Mouse (Mus musculus): ENCODE results near the gene Ubac2. TPM values are rescaled to one million over a fixed set of nuclear protein-coding genes. Genes with fewer than 3 reads are reported as not detected.

The Ubac2 gene
- polyA plus RNA-seq, 1 experiment from 2014 or later: 48.9 TPM

DNA sequence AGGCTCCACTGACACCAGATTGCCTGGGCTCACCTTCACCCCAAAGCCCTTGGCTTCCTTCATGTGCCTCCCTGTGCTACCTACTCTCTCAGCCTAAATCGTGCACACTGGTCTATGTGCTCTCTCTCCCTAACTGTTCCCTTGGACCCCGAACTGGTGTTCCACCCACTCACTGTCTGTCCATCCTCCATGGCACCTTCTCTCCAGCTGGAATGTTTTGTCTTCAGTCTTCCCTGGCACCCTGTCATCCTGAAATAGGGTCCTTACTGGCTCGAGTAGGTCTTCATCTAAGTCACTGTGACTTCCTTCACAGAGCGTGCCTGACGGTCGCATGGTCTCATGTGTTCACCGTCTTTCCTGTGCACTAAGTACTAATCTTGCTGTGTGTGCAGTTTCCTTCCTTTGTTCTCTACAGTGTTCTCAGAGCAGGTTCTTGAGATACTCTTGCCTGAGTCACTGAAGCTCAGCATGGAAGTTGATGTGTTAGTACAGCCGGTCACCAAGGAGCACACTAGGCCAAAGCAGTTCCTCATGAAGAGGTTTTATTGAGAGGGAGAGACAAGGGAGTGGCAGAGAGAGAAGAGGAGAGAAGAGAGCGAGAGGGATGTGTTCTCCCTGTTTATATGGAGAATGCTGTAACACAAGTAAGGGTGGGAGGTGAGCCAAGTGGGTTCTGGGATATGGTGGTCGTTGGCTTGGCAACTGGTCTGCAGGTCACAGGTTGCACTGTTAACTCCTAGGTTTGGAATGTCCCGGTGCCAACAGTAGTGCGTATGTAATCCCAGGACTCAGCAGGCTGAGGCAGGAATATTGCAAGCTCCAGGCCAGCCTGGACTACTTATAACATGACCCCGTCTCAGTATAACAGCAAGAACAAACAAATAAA lies 114.2 kb downstream of the Ubac2 start:
- H3K4me1 ChIP-seq (ENCODE audit: control insufficient read depth, insufficient read depth, low read depth, low read length): no peaks in the 10 kb centered on the region
- WGBS: 89% methylated on average over 13 of the region's 13 CpGs
- no peak overlapping the region for H3K4me3 ChIP-seq (ENCODE audit: low read length)
- no peak for ATAC-seq
- H3K27ac ChIP-seq (ENCODE audit: low read depth, low read length): no peak overlapping the region
- H3K4me2 ChIP-seq (ENCODE audit: low read length): no peak overlapping the region
- no peaks in the 10 kb centered on the region for H3K27me3 ChIP-seq (replicated peaks; ENCODE audit: control insufficient read depth, insufficient read depth, low read length)
- peaks cover 10% of the 10 kb centered on the region for H3K36me3 ChIP-seq (ENCODE audit: control insufficient read depth, insufficient read depth, low read length)
- H3K9ac ChIP-seq (ENCODE audit: low read depth, low read length): no peak overlapping the region
- H3K9me3 ChIP-seq (ENCODE audit: control insufficient read depth, low read length): no peaks in the 10 kb centered on the region

DNA sequence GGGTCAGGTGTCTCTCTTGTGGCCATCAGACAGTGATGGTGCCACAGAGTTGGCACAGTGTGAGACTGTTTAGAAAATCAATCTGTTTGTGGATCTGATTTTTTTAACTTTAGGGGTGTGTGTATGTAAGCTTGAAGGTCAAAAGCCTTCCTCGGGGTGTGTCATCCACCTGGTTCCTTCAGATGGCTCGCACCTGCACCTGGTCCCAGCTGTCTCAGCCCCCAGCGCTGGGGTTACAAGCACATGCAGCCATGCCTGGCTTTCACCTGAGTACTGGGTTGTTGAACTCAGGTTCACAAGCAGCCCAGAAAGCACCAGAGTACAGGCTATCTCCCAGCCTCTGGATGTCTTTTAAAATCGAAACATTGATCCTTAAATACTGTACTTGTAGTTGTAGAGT lies 115.2 kb downstream of the Ubac2 start:
- H3K4me3 ChIP-seq (ENCODE audit: low read length): no peak overlapping the region
- no peak overlapping the region for H3K9ac ChIP-seq (ENCODE audit: low read depth, low read length)
- H3K27me3 ChIP-seq (replicated peaks; ENCODE audit: control insufficient read depth, insufficient read depth, low read length): no peaks in the 10 kb centered on the region
- H3K9me3 ChIP-seq (ENCODE audit: control insufficient read depth, low read length): no peaks in the 10 kb centered on the region
- H3K4me2 ChIP-seq (ENCODE audit: low read length): no peak overlapping the region
- H3K27ac ChIP-seq (ENCODE audit: low read depth, low read length): no peak overlapping the region
- 99% methylated on average over 4 of the region's 4 CpGs for WGBS
- peaks cover 10% of the 10 kb centered on the region for H3K36me3 ChIP-seq (ENCODE audit: control insufficient read depth, insufficient read depth, low read length)
- no peak for ATAC-seq
- H3K4me1 ChIP-seq (ENCODE audit: control insufficient read depth, insufficient read depth, low read depth, low read length): no peaks in the 10 kb centered on the region

DNA sequence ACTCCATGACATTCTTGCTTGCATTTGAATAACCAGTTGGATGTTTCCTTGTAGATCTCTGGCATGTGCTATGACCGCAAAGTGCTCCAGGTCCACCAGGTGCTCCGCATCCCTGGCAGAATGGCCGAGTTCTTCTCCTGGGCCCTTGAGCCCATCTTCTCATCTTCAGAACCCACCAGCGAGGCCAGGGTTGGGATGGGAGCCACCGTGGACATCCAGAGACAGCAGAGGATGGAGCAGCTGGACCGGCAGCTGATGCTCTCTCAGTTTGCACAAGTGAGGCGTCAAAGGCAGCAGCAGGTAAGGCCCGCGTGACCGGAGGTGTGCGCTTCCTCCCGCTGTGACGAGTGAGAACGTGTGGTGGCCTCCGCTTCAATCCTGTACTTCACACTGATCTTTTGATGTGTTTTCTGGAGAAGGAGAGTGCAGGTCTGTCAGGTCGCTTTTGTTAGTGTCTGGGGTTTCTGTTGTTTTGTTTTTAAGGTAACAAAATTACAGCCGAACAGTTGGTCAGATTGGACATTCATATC lies 115.8 kb downstream of the Ubac2 start:
- no peak for ATAC-seq
- Histone ChIP-seq H3K9ac (ENCODE audit: low read depth, low read length) (no peak overlapping the region), H3K9me3 (ENCODE audit: control insufficient read depth, low read length) (no peaks in the 10 kb centered on the region), H3K4me1 (ENCODE audit: control insufficient read depth, insufficient read depth, low read depth, low read length) (no peaks in the 10 kb centered on the region), H3K27me3 (replicated peaks; ENCODE audit: control insufficient read depth, insufficient read depth, low read length) (no peaks in the 10 kb centered on the region), H3K4me2 (ENCODE audit: low read length) (no peak overlapping the region), H3K36me3 (ENCODE audit: control insufficient read depth, insufficient read depth, low read length) (peaks cover 10% of the 10 kb centered on the region), H3K4me3 (ENCODE audit: low read length) (no peak overlapping the region), H3K27ac (ENCODE audit: low read depth, low read length) (no peak overlapping the region)
- WGBS: 95% methylated on average over 17 of the region's 17 CpGs

DNA sequence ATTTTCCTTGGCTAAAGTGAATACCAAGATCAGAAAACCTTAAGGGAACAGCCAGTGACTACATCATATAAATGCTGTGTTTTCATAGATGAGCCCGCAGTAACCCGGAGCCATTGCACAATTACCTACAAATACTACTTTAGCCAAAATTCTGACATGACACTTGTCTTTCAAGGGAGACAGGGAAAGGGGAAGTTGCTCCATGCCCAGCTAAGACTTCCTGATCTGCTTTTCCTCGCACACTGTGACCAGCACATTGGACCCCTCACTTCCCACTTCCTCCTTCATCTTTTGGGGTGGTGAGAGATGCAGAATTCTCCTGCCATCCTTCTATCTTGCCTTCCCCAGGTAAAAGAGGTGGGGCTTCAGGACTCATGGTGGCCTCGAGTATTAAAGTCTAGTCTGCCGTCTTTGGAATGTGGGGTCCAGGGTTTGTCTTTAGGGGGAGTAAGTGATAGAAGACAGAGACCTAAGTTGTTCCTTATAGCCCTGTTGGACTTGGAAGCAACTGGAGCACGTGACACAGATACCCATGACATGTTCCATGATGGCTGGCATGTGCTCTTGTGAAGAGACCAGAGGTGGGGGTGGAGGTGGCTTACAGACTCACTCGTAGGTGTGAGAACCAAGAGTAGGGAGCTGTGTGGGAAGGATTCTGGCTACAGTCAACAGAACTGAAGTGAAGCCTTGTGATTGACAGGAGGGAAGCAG lies 116.6 kb downstream of the Ubac2 start:
- H3K27ac ChIP-seq (ENCODE audit: low read depth, low read length): no peak overlapping the region
- H3K27me3 ChIP-seq (replicated peaks; ENCODE audit: control insufficient read depth, insufficient read depth, low read length): no peaks in the 10 kb centered on the region
- no peak overlapping the region for H3K9ac ChIP-seq (ENCODE audit: low read depth, low read length)
- H3K4me3 ChIP-seq (ENCODE audit: low read length): no peak overlapping the region
- WGBS: 98% methylated on average over 7 of the region's 7 CpGs
- no peaks in the 10 kb centered on the region for H3K9me3 ChIP-seq (ENCODE audit: control insufficient read depth, low read length)
- no peak for ATAC-seq
- H3K36me3 ChIP-seq (ENCODE audit: control insufficient read depth, insufficient read depth, low read length): peaks cover 10% of the 10 kb centered on the region
- no peaks in the 10 kb centered on the region for H3K4me1 ChIP-seq (ENCODE audit: control insufficient read depth, insufficient read depth, low read depth, low read length)
- no peak overlapping the region for H3K4me2 ChIP-seq (ENCODE audit: low read length)

DNA sequence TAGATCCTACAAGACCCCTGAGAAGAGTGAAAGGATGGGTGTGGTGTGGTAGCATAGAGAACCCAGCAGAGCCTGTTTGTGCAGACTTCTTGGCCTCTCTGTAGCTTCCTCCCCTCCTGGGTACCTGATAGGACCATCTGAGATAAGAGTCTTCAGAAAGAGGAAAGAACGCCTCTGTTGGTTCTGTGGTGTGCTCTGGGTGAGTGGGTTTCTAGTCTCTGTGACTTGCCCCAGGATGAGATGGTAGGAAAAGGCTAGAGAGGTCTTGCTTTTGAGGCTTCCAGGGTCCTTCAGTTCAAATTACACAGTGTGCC lies 117.1 kb downstream of the Ubac2 start:
- H3K27me3 ChIP-seq (replicated peaks; ENCODE audit: control insufficient read depth, insufficient read depth, low read length): no peaks in the 10 kb centered on the region
- no peak overlapping the region for H3K27ac ChIP-seq (ENCODE audit: low read depth, low read length)
- H3K4me3 ChIP-seq (ENCODE audit: low read length): no peak overlapping the region
- no peaks in the 10 kb centered on the region for H3K4me1 ChIP-seq (ENCODE audit: control insufficient read depth, insufficient read depth, low read depth, low read length)
- no peak overlapping the region for H3K4me2 ChIP-seq (ENCODE audit: low read length)
- ATAC-seq: no peak
- H3K9ac ChIP-seq (ENCODE audit: low read depth, low read length): no peak overlapping the region
- H3K9me3 ChIP-seq (ENCODE audit: control insufficient read depth, low read length): no peaks in the 10 kb centered on the region
- H3K36me3 ChIP-seq (ENCODE audit: control insufficient read depth, insufficient read depth, low read length): peaks cover 10% of the 10 kb centered on the region
- WGBS: 89% methylated on average over 1 of the region's 1 CpGs

DNA sequence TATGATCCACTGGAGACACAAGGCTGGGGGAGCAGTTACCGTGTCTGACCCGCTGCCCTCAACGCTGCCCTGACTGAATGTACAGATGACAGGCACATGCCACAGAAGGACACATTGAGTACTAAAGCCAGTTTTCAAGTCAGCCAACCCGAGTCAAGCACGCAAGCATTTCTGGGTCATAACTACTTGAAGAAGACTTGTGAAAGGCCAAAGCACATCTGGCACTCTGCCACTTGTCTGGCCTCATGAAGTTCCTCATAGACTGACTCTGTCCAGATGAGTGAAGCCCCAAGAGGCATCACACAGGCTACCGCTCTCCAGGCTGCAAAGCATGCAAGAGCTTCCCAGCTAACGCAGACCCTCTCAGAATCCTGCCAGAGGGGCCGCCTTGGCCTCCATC lies 118.4 kb downstream of the Ubac2 start:
- WGBS: 94% methylated on average over 8 of the region's 8 CpGs
- H3K4me3 ChIP-seq (ENCODE audit: low read length): no peak overlapping the region
- ATAC-seq: no peak

DNA sequence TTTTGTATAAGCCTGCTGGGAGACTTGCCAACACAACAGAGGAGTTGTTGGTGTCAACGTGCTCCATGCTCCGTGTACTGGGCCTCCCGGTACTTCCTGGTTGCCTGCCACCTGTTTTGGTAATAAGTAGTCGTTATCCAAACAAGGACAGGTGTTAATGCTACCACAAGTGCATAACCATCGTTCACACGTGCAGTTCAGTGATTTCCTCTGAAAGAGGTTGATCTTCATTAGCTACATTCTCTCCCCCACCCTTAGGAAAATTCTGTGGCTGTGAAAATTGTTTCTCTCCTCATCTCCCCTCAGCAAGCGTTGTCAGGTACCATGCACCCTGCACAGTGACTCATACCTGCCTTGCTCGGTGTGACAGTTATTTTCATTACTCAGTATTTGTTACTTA lies 121.0 kb downstream of the Ubac2 start:
- no peaks in the 10 kb centered on the region for H3K9me3 ChIP-seq (ENCODE audit: control insufficient read depth, low read length)
- H3K4me2 ChIP-seq (ENCODE audit: low read length): no peak overlapping the region
- H3K27me3 ChIP-seq (replicated peaks; ENCODE audit: control insufficient read depth, insufficient read depth, low read length): no peaks in the 10 kb centered on the region
- H3K9ac ChIP-seq (ENCODE audit: low read depth, low read length): no peak overlapping the region
- H3K4me3 ChIP-seq (ENCODE audit: low read length): no peak overlapping the region
- 79% methylated on average over 8 of the region's 8 CpGs for WGBS
- peaks cover 5% of the 10 kb centered on the region; the same call in 1 of the 2 replicates for H3K36me3 ChIP-seq (ENCODE audit: control insufficient read depth, insufficient read depth, low read length)
- no peak for ATAC-seq
- no peak overlapping the region for H3K27ac ChIP-seq (ENCODE audit: low read depth, low read length)
- H3K4me1 ChIP-seq (ENCODE audit: control insufficient read depth, insufficient read depth, low read depth, low read length): no peaks in the 10 kb centered on the region

More for the DNA sequence above, 118.4 kb downstream of the Ubac2 start:
- Histone ChIP-seq H3K9me3 (ENCODE audit: control insufficient read depth, low read length) (no peaks in the 10 kb centered on the region), H3K27me3 (replicated peaks; ENCODE audit: control insufficient read depth, insufficient read depth, low read length) (no peaks in the 10 kb centered on the region), H3K9ac (ENCODE audit: low read depth, low read length) (no peak overlapping the region), H3K4me2 (ENCODE audit: low read length) (no peak overlapping the region), H3K4me1 (ENCODE audit: control insufficient read depth, insufficient read depth, low read depth, low read length) (no peaks in the 10 kb centered on the region), H3K27ac (ENCODE audit: low read depth, low read length) (no peak overlapping the region), H3K36me3 (ENCODE audit: control insufficient read depth, insufficient read depth, low read length) (peaks cover 10% of the 10 kb centered on the region)

DNA sequence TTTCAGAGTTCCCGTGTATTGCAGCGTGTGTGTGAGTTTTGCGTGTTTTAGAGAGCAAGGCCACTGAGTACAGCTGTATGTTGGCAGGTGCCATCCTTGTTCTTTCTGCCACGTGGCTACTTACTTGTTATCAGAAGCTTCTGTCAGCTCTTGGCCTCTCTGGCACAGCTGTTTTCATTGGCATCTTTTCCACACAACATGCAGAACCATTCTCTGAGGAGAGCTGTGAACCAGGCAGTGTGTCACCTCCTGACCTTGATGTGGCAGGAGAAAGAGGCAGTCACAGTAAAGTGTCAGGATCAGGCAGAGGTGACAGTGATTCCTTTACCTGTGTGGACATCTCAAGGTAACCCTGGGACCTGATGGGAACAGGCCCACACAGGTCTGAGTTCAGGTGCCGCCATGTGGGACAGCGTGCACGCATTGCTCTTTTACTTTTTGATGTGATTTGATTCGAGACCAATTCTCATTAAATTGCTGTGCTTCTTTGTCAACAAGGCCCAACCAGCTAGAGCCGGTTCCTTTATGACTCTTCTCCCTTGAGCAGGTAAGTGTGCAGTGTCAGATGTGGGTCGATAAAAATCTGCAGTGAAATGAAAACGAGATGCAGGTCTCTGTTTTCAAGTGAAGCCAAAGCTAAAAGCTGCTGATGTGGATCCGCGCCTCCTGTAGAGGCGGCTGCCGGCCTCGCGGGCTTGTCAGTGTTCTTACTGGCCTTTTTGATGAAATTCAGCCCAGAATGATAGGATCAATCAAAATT lies 122.1 kb downstream of the Ubac2 start:
- H3K27ac ChIP-seq (ENCODE audit: low read depth, low read length): no peak overlapping the region
- peak; percentile 55; the same call in 1 of the 2 replicates for ATAC-seq
- H3K36me3 ChIP-seq (ENCODE audit: control insufficient read depth, insufficient read depth, low read length): no peaks in the 10 kb centered on the region
- H3K4me1 ChIP-seq (ENCODE audit: control insufficient read depth, insufficient read depth, low read depth, low read length): no peaks in the 10 kb centered on the region
- H3K9me3 ChIP-seq (ENCODE audit: control insufficient read depth, low read length): no peaks in the 10 kb centered on the region
- WGBS: 92% methylated on average over 17 of the region's 17 CpGs
- no peak overlapping the region for H3K4me3 ChIP-seq (ENCODE audit: low read length)
- no peaks in the 10 kb centered on the region for H3K27me3 ChIP-seq (replicated peaks; ENCODE audit: control insufficient read depth, insufficient read depth, low read length)
- H3K9ac ChIP-seq (ENCODE audit: low read depth, low read length): no peak overlapping the region
- no peak overlapping the region for H3K4me2 ChIP-seq (ENCODE audit: low read length)

DNA sequence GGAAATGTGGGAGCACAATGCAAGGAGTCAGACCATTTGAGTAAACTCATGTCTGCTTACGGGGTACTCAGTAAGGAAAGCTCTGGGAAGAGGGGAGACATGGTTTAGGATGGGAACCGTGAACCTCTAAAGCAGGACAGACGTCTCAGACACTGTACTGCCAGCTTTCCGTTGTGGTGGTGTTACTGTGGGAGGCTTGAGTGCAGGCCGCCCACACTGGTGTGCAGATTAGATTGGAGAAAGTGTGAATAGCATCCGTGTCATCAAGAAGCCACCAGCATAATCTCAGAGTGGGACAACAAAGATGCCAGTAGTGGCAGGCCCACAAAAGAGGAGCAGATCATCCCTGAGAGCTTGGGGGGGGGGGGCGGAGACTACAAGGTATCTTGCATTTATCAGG lies 123.8 kb downstream of the Ubac2 start:
- no peaks in the 10 kb centered on the region for H3K4me1 ChIP-seq (ENCODE audit: control insufficient read depth, insufficient read depth, low read depth, low read length)
- no peak overlapping the region for H3K27ac ChIP-seq (ENCODE audit: low read depth, low read length)
- no peak overlapping the region for H3K9ac ChIP-seq (ENCODE audit: low read depth, low read length)
- no peaks in the 10 kb centered on the region for H3K9me3 ChIP-seq (ENCODE audit: control insufficient read depth, low read length)
- WGBS: 95% methylated on average over 7 of the region's 7 CpGs
- H3K4me3 ChIP-seq (ENCODE audit: low read length): no peak overlapping the region
- no peak for ATAC-seq
- no peaks in the 10 kb centered on the region for H3K36me3 ChIP-seq (ENCODE audit: control insufficient read depth, insufficient read depth, low read length)
- H3K4me2 ChIP-seq (ENCODE audit: low read length): no peak overlapping the region
- no peaks in the 10 kb centered on the region for H3K27me3 ChIP-seq (replicated peaks; ENCODE audit: control insufficient read depth, insufficient read depth, low read length)
